Mouse (Mus musculus): Measurements from ENCODE around the gene Olfr803.

Gene Olfr803

DNA sequence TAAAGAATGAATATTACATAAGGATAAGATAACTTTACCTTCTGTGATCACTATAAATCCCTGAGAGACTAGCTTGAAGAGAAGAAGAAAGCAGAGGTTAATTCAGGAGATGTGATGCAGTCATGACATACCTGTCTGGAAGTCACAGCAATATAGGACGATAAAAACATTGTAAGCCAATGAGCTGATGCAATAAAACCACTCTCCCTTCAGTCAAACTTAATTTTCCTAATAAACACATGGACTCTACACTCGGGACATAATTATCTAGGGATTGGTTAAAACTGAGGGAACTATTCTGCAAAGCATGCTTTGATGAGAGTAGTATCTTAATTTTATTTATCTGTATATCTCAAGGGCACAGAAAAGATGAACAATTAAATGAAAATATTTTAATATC is at the start of gene Olfr803:
Gene Olfr803 (minus strand): TSS at position 101 of the 400 bp plus-strand sequence.
- DNase-seq (ENCODE audit: low read depth, low spot score): no peak

- DNase-seq (ENCODE audit: low read depth, low spot score): no peak
Measured at GRCm38 (mm10) chr10:129741821-129742220, 47.7 kb upstream of the Olfr803 start, which contains the start of gene Olfr806. Gene Olfr806, minus strand, starts transcription at chr10:129741921.

DNA sequence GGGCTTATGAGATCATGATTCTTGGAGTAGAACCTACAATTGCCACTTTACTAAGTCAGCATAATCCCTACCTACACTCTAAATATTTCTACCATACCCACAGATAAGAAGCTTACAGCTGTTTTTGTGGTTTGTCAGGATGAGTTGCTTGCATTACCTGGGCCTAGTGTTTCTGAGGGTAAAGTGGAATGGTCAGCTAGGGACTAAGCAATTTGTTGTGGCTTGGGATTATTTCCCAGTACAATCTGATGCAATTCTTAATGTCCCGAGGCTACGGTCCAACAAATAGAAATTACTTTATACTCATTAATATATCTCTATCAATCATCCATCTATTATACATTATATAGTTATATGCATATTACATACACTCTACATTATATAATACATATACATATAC is 35.2 kb upstream of the Olfr803 start, which contains the start of gene Olfr805:
Gene Olfr805 (minus strand): TSS at position 101 of the 400 bp plus-strand sequence.
- DNase-seq (ENCODE audit: low read depth, low spot score): no peak

DNA sequence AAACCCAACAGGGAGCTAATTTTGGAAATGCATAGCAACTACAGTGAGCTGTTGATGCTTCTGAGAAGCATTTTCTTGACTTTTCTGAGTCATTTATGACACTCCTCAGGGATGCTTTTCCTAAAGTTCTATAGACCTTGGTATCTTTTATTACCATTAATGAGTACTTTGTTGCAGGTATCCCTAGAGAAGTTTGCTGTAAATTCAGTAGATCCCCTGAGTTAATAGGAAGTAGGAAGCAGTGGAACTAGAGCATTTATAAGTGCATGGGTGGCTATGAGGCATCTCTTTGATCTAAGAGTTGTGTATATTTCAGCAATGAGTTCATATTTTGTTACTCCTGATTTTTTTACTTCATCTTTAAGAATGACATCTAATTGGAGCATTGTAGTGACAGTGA is 8.8 kb upstream of the Olfr803 start, which contains the start of gene Olfr804:
Gene Olfr804 (plus strand): TSS at position 301 of the 400 bp plus-strand sequence.
- no peak for DNase-seq (ENCODE audit: low read depth, low spot score)

GRCm38 (mm10) chr10:129688069-129688468 is 6.0 kb downstream of the Olfr803 start, which contains the start of gene Olfr802:
Gene Olfr802, minus strand, starts transcription at chr10:129688169.
- no peak for DNase-seq (ENCODE audit: low read depth, low spot score)

DNA sequence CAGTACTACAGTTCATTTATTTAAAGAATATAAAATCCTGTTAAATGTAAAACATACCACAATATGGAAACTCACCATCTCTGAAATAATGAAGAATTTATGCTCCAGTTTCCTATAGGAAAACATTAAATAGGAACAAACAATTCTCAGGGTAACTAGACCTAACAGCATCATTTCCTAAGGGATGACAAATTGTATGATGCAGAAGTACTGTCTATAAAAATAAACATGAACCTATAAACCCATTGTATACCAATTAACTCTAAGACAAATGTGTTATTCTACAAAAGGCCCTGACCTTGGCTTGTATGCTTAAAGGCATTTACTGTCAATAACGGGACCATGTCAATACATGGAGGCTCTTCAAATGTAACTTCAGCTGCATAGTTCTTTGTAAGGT is 20.3 kb downstream of the Olfr803 start, which contains the start of gene Olfr801:
Gene Olfr801 (minus strand): TSS at position 101 of the 400 bp plus-strand sequence.
- no peak for DNase-seq (ENCODE audit: low read depth, low spot score)

DNA sequence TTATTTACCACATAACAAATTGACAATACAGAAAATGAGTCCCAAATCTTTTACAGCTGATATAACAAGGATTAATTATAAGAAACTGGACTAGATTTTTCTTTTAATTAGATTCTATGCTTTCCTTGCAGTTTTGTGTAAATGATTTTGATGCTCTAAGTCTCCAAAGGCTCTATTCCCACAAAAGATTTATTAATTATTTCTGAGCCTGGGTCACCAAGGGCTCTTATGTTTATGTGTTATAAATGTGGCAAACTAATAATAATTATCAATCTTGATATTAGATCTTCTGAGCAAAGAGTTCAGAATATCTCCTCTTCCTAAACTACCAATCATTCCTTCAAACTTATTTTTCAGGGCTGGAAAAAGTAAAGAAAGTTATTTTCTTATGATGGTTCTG is 36.7 kb downstream of the Olfr803 start, which contains the start of gene Olfr800:
Gene Olfr800 (plus strand): TSS at position 301 of the 400 bp plus-strand sequence.
- DNase-seq (ENCODE audit: low read depth, low spot score): no peak

DNA sequence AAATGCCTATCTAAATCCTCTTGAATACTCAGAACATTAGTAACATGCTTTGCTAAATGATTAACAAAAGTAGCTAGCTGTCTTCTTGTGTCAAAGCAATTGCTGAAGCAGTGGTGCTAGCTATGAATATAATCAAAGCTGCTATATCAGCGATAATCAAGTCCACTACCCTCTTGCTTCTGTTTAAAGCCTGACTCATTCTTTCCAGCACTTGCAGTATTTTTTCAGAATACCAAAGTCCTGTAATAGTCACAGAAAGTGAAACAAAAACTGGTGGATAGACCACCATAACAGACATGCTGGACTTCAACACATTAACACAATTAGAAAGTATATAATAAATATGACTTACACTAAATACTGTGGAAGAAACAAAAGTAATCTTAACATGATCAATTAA is 42.3 kb downstream of the Olfr803 start:
- DNase-seq (ENCODE audit: low read depth, low spot score): no peak
